29 mouse cellular contexts compared by ENCODE assay signal in genomic region chr5:129626099-129626498, GRCm38 (mm10). TPM values are rescaled to one million over a fixed set of nuclear protein-coding genes. Genes with fewer than 3 reads are reported as not detected.
DNase-seq lines count a peak whose midpoint lies in the region; ATAC-seq lines count a peak whose summit lies in the region.
"Had no signal": no experiment of that assay in that cellular context is flagged by ENCODE, and none has a peak within 500 bp of the region (broad histone marks: within the 10 kb centered on the region; RNA-seq: fewer than 3 reads in every experiment).

No protein-coding gene starts in this region.

- H3K4me1 ChIP-seq in kidney, embryonic 14.5 days (ENCODE audit: control insufficient read depth, insufficient read depth, low read length): no peaks in the 10 kb centered on the region
- H3K4me1 ChIP-seq in kidney, embryonic 15.5 days: no peaks in the 10 kb centered on the region
- no peaks in the 10 kb centered on the region for H3K4me1 ChIP-seq in forebrain, embryonic 13.5 days
- H3K4me1 ChIP-seq: embryonic facial prominence, embryonic 10.5 days; embryonic facial prominence, embryonic 13.5 days; forebrain, embryonic 12.5 days; heart, embryonic 10.5 days; heart, embryonic 13.5 days had no signal

- no peaks in the 10 kb centered on the region for H3K27me3 ChIP-seq in kidney, embryonic 14.5 days (ENCODE audit: control insufficient read depth, insufficient read depth, low read length)
- no peaks in the 10 kb centered on the region for H3K27me3 ChIP-seq in kidney, embryonic 15.5 days
- no peaks in the 10 kb centered on the region for H3K27me3 ChIP-seq in forebrain, embryonic 13.5 days
- H3K27me3 ChIP-seq: embryonic facial prominence, embryonic 13.5 days; forebrain, embryonic 12.5 days; heart, embryonic 13.5 days had no signal

- no peak overlapping the region for H3K9ac ChIP-seq in kidney, embryonic 14.5 days (ENCODE audit: low read depth, low read length)
- no peak overlapping the region for H3K9ac ChIP-seq in kidney, embryonic 15.5 days
- no peak overlapping the region for H3K9ac ChIP-seq in forebrain, embryonic 13.5 days
- H3K9ac ChIP-seq: embryonic facial prominence, embryonic 13.5 days; forebrain, embryonic 12.5 days; heart, embryonic 13.5 days; hindbrain, embryonic 14.5 days had no signal

- no peaks in the 10 kb centered on the region for H3K9me3 ChIP-seq in kidney, embryonic 14.5 days (ENCODE audit: control insufficient read depth, low read length)
- H3K9me3 ChIP-seq in kidney, embryonic 15.5 days (replicated peaks): no peaks in the 10 kb centered on the region
- no peaks in the 10 kb centered on the region for H3K9me3 ChIP-seq in forebrain, embryonic 13.5 days (replicated peaks)
- H3K9me3 ChIP-seq: embryonic facial prominence, embryonic 10.5 days; embryonic facial prominence, embryonic 13.5 days; forebrain, embryonic 12.5 days; heart, embryonic 10.5 days; heart, embryonic 13.5 days had no signal

- H3K27ac ChIP-seq in kidney, embryonic 14.5 days (ENCODE audit: low read depth, low read length): no peak overlapping the region
- no peak overlapping the region for H3K27ac ChIP-seq in kidney, embryonic 15.5 days
- H3K27ac ChIP-seq in forebrain, embryonic 13.5 days: no peak overlapping the region
- H3K27ac ChIP-seq: embryonic facial prominence, embryonic 10.5 days; embryonic facial prominence, embryonic 13.5 days; forebrain, embryonic 12.5 days; gastrocnemius, adult 2 months; heart, embryonic 10.5 days; heart, embryonic 13.5 days; hindbrain, embryonic 14.5 days; hindbrain, postnatal 0 days had no signal

- ATAC-seq in kidney, embryonic 14.5 days (ENCODE audit: low FRiP score, low TSS enrichment): no peak
- ATAC-seq in kidney, embryonic 15.5 days (replicated peaks; ENCODE audit: low FRiP score): no peak
- ATAC-seq in forebrain, embryonic 13.5 days: no peak
- ATAC-seq: forebrain, embryonic 16.5 days; hindbrain, postnatal 0 days had no signal

- no peaks in the 10 kb centered on the region for H3K36me3 ChIP-seq in kidney, embryonic 14.5 days (ENCODE audit: control insufficient read depth, insufficient read depth, low read length)
- no peaks in the 10 kb centered on the region for H3K36me3 ChIP-seq in kidney, embryonic 15.5 days
- H3K36me3 ChIP-seq in forebrain, embryonic 13.5 days (ENCODE audit: poor library complexity, severe bottlenecking): no peaks in the 10 kb centered on the region
- H3K36me3 ChIP-seq: embryonic facial prominence, embryonic 10.5 days; embryonic facial prominence, embryonic 13.5 days; forebrain, embryonic 12.5 days; heart, embryonic 10.5 days; heart, embryonic 13.5 days had no signal

- H3K4me3 ChIP-seq in kidney, embryonic 14.5 days (ENCODE audit: low read length): no peak overlapping the region
- H3K4me3 ChIP-seq in kidney, embryonic 15.5 days (replicated peaks): no peak overlapping the region
- no peak overlapping the region for H3K4me3 ChIP-seq in forebrain, embryonic 13.5 days
- H3K4me3 ChIP-seq: embryonic facial prominence, embryonic 10.5 days; embryonic facial prominence, embryonic 13.5 days; erythroblast, embryonic 14.5 days; forebrain, embryonic 12.5 days; gastrocnemius, adult 2 months; heart, embryonic 10.5 days; heart, embryonic 13.5 days had no signal

- H3K4me2 ChIP-seq in kidney, embryonic 14.5 days (replicated peaks; ENCODE audit: low read depth, low read length): no peak overlapping the region
- no peak overlapping the region for H3K4me2 ChIP-seq in kidney, embryonic 15.5 days
- no peak overlapping the region for H3K4me2 ChIP-seq in forebrain, embryonic 13.5 days
- H3K4me2 ChIP-seq: embryonic facial prominence, embryonic 13.5 days; forebrain, embryonic 12.5 days; heart, embryonic 13.5 days; hindbrain, embryonic 14.5 days had no signal

- DNase-seq in heart, adult 11 months: peak; percentile 17
- no peak for DNase-seq in heart, adult 9 months (ENCODE audit: low spot score in 2 of 2)
- peak; percentile 31 to 64 for DNase-seq in kidney, adult 8-10 months
- peak; percentile 48 to 64 for DNase-seq in kidney, postnatal 36 days
- peak; percentile 68 for DNase-seq in R1 (ENCODE audit: low read depth, low spot score)
- DNase-seq: adrenal gland, adult 2 months; adrenal gland, postnatal 25 days; cerebellum, adult 11-12 months; cerebellum, adult 8-10 months; cerebellum, postnatal 10 days; cerebellum, postnatal 36 days; embryo, embryonic 11 days; gastrocnemius, adult 2 months; gastrocnemius, postnatal 14 days; heart, adult 18-20 months; heart, postnatal 14 days; heart, postnatal 4 days had no signal

- WGBS in kidney, embryonic 14.5 days: 84% methylated on average over 6 of the region's 6 CpGs
- WGBS in kidney, embryonic 15.5 days: 86% methylated on average over 6 of the region's 6 CpGs
- WGBS in forebrain, embryonic 13.5 days: 89% methylated on average over 6 of the region's 6 CpGs

RNA-seq across cellular contexts. Expression of gene Mmp17, which starts 42.1 kb away (rescaled TPM):
- polyA plus RNA-seq in kidney, embryonic 14.5 days (2014; fragmentation: Nextera tagmentation; extraction: Ambion mirVana): 2.0 TPM in 2 replicates
- 3.9 and 4.1 TPM in 2 replicates for polyA plus RNA-seq in kidney, embryonic 15.5 days (2015; fragmentation: Nextera tagmentation; extraction: Ambion mirVana)
- polyA plus RNA-seq in forebrain, embryonic 13.5 days (2015; fragmentation: Nextera tagmentation; extraction: Ambion mirVana): 8.6 and 10.5 TPM in 2 replicates

RNA-seq across cellular contexts. Expression of gene Zfp11, which starts 43.8 kb away (rescaled TPM):
- 4.9 and 5.7 TPM in 2 replicates for polyA plus RNA-seq in kidney, embryonic 14.5 days (2014; fragmentation: Nextera tagmentation; extraction: Ambion mirVana)
- polyA plus RNA-seq in kidney, embryonic 15.5 days (2015; fragmentation: Nextera tagmentation; extraction: Ambion mirVana): 5.2 and 5.6 TPM in 2 replicates
- 7.7 and 8.5 TPM in 2 replicates for polyA plus RNA-seq in forebrain, embryonic 13.5 days (2015; fragmentation: Nextera tagmentation; extraction: Ambion mirVana)

Comparison
In these comparisons a context has a peak if more than half of its experiments do, and no peak if none do; other contexts are left out.
1. DNase-seq: peak in heart, adult 11 months (single experiment), kidney, adult 8-10 months (2 of 2), kidney, postnatal 36 days (2 of 2) and R1 (single experiment); none in heart, adult 9 months (0 of 2).